Mouse (Mus musculus) heart, postnatal 25 days (tissue): Measurements from ENCODE around the gene Wipi1. TPM values are rescaled to one million over a fixed set of nuclear protein-coding genes. Genes with fewer than 3 reads are reported as not detected.

Experiments used
- DNase-seq: peaks from one replicate; pipeline ENCODE4 v3.0.0; 2022; ENCODE audit warnings: low spot score
- intact Hi-C: fragments of 180-260 bp; cut with DNase I; formaldehyde crosslinking; loops from one replicate; pipeline ENCODE4 v1.15.1; 2025
- total RNA-seq, 2 experiments: library from RNA; stranded (reverse); gene quantifications; 2 replicates each; pipeline ENCODE4 v1.2.3; 2021

Wipi1 gene
- total RNA-seq, 2 experiments from 2014 or later = 105 to 107 TPM

DNA sequence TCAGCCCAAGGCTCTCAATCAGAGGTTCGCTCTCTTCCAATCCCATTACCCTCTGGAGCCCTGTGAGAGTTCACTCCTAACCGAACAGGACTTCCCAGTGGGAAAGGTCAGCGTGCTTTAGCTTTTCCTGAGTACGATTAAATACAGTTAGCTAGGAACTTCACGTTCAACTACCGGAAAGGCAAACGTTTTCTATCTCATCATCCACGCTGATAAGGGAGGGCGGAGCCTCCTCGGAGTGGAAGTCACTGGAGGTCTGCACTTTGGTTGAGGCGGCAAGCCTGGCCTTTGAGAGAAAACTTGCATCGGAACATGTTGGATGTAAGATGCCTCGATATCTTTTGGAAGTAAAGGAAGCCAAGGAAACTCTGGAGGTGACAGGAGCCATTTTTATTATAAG is 24.7 kb downstream of the Wipi1 start:
- DNase-seq = no peak
- intact Hi-C loops = loop anchor here (2.0 to 5.0 kb wide), 3 partner anchors 34 to 345 kb away; no protein-coding TSS in a partner anchor

DNA sequence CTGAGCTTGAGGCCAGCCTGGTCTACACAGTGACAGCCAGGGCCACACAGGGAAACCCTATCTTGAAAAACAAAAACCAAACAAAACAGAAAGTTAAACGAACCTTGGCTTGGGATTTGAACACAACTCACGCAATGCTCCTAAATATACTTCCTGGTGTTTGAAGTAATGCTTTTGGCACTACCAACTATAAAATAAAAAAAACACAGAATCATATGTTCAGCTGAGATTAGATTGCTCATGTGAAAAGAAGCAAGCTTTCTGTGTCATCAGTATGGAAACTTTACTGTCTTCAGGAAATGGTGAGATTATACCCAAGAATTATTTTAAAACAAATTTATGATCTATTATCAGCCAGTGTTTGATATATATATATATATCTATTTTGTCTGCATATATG is 25.3 kb downstream of the Wipi1 start:
- no peak for DNase-seq
- intact Hi-C loops = loop anchor here (2.0 to 5.0 kb wide), 3 partner anchors 34 to 344 kb away; no protein-coding TSS in a partner anchor

DNA sequence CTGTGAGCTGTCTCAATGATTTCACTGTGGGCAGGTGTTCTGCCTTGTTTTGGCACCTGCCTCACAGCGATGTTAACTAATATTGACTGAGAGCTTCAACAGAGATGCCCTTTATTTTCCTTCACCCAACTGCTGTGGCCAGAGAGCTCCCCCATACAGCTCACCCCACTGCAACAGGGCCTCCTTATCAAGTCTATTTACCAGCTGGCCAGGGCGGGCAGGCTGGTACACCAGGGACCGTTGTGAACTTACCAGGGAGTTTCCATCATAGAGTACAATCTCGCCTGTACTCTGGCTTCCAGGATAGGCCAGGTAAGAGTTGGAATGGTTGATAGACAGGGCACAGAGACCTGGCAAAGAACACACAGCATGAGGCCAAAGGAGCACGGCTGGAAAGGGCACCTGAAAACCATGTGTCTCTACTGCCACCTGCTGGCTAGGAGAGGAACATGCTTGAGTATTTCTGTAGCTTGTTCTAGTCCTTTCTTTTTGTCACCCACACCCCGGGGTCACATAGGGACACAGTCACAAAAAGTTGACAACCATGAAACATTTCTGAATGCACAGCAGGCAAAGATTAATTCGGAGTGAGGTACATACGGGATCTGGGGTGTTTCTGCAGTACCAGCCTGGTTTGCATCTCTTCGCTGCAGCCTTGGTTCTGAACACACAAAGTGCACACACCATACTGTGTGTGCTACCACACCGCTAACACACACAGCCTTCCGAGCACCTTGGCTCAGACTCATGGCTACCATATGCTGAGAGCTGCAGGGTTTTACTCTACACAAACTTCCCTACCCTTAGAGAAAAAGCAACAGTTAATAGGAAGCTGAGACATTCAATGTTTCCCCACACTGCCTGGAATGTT is 26.7 kb downstream of the Wipi1 start:
- no peak for DNase-seq
- intact Hi-C loops = loop anchor here (1.0 to 5.0 kb wide), 4 partner anchors 140 to 343 kb away; no protein-coding TSS in a partner anchor

DNA sequence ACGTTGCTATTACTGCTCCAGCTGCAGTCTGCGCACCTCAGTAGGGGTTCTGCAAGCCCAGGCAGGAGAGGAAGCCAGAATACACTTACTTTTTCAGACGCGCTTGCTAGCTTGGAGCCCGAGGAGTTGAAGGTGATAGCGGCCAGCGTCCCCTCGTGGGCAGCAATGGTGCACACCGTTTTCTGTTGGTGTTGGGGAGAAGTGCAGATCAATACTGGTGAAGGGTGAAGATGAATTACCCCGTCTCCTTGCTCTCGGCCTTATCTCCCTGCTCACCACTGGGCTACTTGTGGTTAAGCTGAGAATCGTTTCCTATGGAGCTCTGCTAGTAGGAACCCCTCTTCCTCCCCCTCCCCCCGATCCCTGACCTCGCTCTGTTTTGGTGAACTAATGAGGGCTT is 27.8 kb downstream of the Wipi1 start:
- intact Hi-C loops = loop anchor here (2.0 kb wide), 1 partner anchor 253 kb away; no protein-coding TSS in a partner anchor
- no peak for DNase-seq

DNA sequence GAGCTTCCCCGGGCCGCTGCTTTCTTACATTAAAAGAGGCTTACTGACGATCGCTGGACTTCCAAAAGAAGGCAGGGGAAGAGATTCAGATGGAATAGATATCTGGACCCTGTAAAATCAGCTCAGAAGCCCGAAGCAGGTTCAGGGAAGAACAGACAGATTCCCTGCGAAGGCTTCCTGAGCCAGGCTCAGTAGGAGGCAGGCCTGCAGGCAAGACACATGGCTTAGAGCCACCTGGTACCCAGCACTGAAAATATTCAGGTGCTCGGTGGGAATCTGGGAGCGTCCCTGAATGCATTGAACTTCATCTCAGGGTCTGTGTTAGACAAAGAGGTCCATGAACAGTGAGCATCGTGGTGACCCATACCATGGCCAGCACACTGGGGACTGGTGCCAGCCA is 31.8 kb downstream of the Wipi1 start:
- intact Hi-C loops = no loop called here
- no peak for DNase-seq

DNA sequence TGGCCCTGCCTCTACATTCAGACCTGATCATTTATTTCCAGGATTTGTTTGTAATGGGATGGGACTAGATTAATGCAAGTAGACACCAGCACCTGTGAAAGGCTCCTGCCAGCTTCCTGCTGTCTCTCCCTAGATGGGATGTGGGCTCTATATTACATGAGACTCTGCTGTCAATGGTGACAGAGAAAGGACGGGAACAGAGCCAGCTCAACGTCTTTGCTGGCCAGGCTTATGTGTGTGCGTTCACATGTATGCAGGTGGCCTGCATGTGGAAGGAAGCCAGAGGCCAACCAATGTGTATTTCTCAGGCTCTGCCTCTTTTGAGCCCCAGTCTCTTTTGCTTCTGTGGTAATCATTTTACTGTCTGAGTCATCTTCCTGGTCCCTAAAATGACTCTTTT is 33.2 kb downstream of the Wipi1 start:
- intact Hi-C loops = no loop called here
- DNase-seq = no peak

DNA sequence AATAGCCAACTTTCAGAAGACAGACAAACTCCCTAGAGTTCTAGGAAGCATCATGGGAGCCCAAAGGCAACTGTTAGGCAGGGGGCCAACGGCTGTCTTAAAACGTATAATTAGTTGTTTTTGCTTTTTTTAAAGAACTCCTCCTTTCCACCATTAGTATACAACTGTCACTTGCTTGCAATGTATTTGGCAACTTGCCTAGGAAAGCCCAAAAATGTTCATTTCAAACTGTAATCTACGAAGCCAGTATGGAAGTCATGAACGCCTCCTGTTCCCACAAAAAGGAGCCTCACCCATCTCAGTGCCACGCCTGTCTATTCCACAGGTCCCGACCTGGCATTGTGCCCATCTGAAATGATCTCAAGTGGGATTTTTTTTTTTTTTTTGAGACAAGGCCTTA is 35.9 kb downstream of the Wipi1 start:
- intact Hi-C loops = no loop called here

DNA sequence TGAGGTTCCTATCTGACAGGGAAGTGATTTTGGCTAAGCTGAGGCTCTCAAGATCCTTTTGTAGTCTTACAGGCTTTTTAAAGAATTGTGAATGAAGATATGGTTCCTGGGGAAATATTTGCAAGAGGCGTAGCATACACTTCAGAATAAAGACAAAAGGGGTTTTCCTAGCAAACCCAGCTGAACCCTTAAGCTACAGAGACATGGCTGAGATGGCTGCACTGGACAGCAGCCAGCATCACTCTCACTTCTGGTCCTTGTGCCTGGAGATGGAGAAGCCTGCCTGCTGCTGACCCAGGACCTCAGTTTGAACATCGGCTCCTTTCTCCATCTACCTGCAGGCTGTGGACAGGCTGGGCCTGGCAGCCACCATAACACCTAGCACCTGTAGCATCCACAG is 37.2 kb downstream of the Wipi1 start:
- intact Hi-C loops = no loop called here
- no peak for DNase-seq

More for the DNA sequence above, 35.9 kb downstream of the Wipi1 start:
- no peak for DNase-seq

DNA sequence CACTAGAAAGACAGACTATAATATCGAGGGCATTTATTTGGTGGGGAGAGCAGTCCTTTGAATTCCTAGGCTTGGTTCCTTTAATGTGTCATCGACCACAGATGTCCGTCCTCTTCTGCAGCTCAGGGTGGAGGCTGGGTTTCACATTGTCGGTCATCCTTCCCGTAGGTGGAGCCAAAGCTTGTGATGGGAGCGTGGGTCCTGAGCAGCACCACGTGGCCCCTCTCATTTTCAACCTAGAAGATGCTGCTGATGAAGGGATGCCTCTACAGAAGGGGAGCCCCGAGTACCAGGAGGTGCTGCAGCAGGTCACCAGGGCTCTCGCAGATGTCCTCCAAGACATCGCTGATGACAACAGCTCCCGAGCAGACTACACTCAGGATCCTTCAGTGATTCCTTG is 39.7 kb downstream of the Wipi1 start:
- intact Hi-C loops = no loop called here
- DNase-seq = no peak

DNA sequence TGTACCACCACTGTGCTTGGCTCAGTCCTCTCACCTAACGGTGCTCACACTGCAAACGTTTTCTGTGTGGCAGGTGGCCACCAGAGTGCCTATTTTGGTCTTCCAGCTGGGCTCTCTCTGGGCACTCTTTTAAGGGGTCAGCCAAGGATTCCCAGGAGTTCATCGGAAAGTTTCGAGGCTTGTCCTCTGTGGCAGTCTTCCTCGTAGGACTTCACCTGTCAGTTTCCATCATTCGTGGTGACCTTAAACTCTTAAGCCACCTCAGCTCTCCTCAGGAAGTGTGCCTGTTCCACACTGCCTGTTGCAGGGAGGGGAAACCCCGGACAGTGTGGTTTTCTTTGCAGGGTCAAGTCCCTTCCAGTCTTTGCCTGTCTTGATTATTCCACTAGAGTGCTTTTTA is 42.0 kb downstream of the Wipi1 start:
- intact Hi-C loops = no loop called here
- DNase-seq = no peak

DNA sequence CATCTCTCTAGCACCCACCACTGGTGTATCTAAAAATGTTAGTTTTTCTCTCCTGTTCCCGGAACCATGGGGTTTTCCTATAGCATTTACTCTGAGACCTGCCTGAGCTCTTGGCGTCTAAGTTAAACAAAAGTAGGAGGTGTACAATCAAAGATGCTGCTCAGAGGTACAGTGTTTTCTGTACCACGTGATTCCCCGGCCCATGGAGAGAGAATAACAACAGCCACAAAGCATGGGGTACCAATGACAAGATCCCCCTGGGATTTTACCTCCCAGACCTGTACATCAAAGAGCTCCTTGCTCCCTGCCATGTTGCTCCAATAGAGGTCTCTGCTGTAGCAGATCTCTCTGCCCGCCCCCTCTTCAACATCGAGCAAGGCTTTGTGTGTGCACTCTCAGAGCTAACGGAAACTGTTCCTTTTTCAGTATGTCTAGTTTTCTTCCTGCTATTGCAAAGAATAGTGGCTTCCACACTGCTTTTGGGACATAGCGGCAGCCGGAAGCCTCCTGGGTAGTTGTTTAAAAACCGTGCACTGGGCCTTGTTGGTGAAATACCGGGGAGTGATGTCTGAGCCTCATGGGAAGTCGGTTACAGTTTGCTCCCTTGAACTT is 42.7 kb downstream of the Wipi1 start:
- DNase-seq = no peak
- intact Hi-C loops = no loop called here

DNA sequence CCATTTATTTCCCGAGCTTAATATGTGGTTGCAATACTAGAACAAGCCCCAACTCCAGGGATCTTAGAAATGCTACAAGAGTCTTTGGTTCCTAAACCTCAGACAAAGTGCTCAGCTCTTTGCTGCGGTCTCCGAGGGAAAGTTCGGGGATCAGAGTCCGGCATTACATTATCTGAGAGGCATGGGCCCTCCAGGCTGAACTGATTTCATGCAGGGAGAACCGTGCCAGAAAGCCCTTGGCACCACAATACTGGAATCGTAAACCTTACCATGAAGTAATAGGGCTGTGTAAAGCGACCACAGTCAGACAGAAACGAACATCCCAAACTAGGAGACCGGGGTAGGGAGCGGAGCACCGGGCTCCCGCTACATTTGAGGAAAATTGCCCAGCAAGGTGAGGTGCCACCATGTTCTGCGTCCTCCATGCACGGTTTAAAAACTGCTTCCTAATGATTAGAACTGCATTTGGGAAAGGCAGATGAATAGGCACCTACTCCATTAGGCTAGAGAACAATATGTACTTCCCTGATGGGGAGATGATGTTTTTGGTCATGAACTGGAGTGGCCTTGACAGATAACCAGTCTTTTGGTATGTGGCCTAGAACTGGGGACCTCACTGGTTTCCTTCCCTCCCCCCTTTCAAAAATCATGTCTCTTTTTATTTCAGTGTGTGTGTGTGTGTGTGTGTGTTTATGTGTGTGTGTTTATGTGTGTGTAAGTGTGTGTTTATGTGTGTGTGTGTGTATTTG is 47.1 kb downstream of the Wipi1 start:
- DNase-seq = no peak
- intact Hi-C loops = loop anchor here (5.0 kb wide), 1 partner anchor 117 kb away; no protein-coding TSS in a partner anchor

DNA sequence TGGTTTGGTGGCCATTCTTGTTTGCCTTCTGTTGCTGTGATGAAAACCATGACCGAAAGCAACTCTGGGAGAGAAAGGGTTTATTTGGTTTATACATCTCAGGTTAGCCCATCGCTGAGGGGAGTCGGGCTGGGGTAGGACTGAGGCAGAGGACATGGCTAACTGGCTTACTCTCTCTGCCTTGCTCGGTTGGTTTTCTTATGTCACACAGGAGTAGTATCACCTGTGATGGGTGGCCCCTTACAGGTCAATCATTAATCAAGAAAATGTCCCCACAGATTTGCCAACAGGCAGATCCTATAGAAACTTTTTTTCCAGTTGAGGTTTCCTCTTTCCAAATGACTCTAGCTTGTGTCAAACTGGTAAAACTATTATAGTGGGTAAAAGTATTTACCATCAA is 48.1 kb downstream of the Wipi1 start:
- intact Hi-C loops = loop anchor here (5.0 kb wide), 1 partner anchor 116 kb away; no protein-coding TSS in a partner anchor
- no peak for DNase-seq

DNA sequence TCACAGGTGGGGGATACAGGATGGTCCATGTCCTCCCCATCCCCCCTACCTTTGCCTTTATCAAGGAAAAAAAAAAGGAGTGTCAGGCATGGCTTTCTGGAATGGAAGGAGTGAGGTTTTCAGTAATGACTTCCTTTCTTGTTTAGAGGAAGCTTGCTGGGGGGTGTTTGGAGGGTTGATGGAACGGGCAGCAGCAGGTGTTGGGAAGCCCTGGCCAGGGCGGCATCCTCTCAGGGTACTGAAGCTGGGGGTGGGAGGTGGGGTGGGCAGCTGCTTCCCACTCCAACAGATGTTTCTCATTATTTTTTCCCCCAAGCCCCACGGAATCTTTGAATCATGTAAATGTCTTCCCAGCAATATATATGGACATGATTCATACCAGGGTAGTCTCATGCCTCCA is 50.3 kb downstream of the Wipi1 start:
- DNase-seq = no peak
- intact Hi-C loops = loop anchor here (2.0 to 5.0 kb wide), 2 partner anchors 63 to 114 kb away; no protein-coding TSS in a partner anchor

DNA sequence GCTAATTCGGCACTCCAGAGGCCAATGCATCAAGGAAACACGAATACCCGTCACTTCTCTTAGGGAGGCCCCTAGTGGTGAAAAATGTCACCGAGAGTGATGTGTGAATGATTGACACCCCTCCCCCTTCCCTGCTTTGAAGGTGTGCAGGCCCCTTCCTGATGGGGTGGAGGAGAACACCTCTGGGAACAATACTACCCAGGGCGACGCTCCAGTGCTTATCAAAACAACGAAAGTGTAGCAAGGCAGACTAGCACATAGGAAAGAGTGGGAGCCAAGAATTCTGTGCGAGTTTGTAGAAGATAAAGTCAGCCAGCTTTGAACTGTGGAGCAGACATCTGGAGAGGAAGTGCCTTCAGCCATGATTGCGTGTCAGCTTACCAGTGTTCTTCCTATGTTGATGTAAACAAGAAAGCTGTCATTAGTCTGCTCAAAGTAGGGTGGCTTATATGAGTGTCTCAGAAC is 50.9 kb downstream of the Wipi1 start:
- no peak for DNase-seq
- intact Hi-C loops = loop anchor here (2.0 to 5.0 kb wide), 2 partner anchors 62 to 114 kb away; no protein-coding TSS in a partner anchor

DNA sequence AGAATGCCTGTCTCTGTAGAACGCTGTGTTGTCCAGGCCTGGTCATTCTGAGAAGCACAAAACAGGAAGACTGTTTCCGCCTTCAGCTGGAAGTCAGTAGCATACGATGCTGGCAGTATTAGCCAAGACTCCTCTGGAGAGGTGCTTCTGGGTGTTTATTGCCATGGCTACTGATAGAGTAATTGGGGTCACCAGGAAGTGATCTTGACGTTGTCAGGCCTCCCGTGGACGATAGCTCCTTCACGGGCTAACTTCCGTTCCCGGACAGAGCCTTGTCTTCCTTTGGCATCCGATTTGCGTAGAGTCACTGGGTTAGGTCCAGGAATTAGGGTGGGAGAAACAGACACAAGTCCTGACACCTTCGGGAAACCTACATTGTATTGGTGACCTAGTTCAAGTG is 52.5 kb downstream of the Wipi1 start:
- intact Hi-C loops = no loop called here
- DNase-seq = no peak

DNA sequence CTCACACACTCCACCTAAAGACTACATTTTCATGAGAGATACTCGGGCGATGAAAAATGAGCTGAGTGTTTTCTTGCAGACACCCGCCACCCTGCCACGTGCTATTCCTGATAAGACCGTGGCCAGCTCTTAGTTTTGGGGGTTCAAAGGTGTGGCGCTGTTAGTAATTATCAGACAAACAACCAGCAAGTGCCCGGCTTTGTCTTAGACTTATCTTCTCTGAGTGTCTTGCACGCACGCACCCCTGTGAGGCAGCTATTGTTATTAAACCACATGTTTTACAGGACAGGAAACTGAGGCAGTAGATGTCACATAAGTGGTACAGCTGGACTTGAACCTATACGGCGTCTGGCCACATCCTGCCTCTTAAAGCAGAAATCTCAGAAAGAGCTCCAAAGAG is 54.3 kb downstream of the Wipi1 start:
- intact Hi-C loops = no loop called here
- DNase-seq = no peak

DNA sequence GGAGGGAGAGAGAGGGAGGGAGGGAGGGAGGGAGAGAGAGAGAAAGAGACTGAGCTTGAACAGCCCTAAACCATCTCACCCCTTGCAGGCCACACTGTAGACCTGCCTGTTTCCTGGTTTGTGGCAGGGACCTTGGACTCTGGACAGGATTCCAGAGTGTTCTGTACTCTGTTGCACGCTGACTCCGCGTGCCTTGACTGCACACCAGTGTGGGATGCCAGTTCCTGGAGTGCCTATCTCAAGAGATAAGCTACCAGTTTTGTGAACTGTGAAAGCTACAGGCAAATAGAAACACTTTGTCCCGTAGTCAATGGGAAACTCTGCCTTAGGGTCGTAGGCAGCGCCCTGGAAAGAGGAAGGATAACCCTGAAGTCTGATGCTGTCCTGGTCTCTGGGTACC is 55.6 kb downstream of the Wipi1 start:
- intact Hi-C loops = no loop called here

DNA sequence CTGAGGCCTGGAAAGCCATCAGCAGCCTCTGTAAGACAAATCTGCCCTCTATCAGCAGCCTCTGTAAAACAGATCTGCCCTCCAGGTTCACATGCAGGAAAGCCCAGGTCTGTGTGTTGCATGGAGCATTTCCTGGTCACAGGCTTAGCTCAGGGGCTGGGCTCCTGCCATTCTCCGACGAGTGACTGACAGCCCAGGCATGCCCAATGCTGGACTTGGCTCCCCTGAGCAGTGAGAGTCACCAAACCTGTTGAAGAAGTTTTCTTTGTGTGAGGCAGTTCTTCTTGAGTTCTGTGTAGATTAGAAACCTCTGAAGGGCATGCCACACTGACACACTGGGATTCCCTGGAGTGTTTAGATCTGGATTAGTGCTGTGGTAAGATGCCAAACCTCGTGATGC is 57.3 kb downstream of the Wipi1 start:
- no peak for DNase-seq
- intact Hi-C loops = no loop called here

More for the DNA sequence above, 55.6 kb downstream of the Wipi1 start:
- DNase-seq = no peak

DNA sequence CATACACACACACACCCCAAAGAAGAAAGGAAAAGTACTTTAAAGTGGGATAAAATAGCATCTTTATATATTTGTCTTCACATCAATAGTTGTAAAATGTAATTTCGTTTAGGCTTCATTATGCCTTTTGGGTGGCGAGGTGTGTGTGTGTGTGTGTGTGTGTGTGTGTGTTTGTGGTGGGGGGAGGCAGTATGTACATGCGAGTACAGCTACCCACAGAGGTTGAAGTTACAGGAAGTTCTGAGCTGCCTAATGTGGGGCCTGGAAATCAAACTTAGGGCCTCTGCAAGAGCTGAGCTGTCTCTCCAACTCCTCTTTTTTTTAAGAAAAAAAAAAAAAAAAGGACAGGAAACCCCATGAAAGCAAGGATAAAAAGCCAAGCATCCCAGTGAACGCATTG is 57.8 kb downstream of the Wipi1 start:
- intact Hi-C loops = no loop called here
- no peak for DNase-seq
